Mouse (Mus musculus): ENCODE measurements around the gene Supv3l1.
"Not testable (repeated sequence)": the region's sequence is repeated elsewhere in the genome, so short reads cannot be mapped to it uniquely, and the experiment has no call there.

The Supv3l1 gene

DNA sequence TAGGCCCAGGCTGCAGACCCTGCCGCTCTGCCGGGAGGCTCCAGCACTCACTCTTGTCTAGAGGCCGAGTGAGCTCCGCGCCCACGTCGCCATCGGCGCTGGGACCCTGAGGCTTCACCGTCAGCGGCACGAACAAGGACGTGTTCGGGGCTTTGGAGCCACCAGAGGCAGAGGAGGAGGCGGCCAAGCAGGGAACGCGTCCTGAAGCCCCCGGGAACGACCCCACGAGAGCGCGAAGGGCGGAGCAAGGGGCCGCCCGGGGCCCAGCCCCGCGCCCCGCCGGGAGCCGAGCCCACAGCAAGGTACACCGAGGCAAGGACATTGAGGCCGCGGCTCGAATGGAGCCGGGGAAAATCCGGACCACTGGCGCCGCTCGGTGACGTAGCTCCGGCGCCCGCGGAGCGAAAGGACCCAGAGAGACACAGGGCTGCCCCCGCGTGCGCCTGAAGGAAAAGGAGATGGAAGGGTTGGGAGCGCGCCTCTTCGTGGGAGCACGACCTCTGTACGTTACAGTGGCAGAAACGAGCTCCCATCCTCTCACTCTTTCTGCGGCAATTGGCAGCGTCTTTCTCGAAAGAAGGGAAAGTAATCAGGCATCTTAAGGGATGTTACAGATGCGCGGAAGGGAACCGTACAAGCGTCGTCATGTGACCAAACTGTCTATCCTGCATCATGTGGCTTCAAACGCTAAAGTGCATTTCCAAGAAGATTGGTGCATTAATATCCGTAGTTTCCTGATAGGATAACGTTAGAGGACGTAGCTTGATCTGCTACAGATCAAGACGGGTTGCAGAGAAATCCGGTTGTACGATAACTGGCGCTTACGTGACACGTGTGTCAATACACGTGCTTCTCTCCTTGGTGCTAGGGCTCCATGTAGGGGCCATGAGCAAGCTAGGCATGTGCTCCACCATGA lies at the start of gene Supv3l1, which contains the start of gene 4930507D05Rik:
Gene Supv3l1 (minus strand): TSS at position 375 of the 916 bp plus-strand sequence.
Gene 4930507D05Rik (plus strand): TSS at position 126 of the 916 bp plus-strand sequence.
- DNase-seq = peak; percentile 92 to 93

DNA sequence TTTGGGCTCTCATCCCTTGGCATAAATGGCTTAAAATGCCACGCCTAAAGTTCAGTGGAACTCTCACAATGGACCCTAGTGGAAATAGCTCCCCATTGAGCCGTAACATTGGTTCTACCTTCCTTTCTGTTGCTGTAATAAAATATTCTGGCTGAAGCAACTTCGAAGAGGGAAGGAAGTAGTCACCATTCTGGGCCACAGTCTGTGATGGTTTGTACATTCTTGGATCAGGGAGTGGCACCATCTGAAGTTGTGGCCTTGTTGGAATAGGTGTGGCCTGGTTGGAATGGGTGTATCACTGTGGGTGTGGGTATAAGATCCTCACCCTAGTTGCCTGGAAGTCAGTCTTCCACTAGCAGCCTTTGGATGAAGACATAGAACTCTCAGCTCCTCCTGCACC lies 42.1 kb upstream of the Supv3l1 start:
- not testable (repeated sequence) for DNase-seq

DNA sequence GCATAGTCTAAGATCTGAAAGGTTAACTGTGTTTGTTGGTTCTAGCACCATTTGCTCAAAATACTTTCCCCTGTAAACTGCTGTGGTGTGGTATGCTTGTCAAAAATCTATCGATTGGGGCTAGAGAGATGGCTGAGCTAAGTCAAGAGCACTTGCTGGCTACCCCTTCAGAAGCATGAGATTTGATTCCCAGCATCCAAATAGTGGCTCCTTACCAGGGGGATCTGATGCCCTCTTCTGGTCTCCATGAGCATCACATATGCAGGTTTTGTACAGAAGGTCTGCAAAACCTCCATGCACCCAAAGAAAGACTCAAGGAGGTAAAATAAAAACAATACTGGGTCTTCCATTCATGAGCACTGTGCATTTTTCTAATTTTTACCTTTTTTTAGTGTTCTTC lies 38.7 kb upstream of the Supv3l1 start:
- peak; percentile 65 to 71 for DNase-seq

DNA sequence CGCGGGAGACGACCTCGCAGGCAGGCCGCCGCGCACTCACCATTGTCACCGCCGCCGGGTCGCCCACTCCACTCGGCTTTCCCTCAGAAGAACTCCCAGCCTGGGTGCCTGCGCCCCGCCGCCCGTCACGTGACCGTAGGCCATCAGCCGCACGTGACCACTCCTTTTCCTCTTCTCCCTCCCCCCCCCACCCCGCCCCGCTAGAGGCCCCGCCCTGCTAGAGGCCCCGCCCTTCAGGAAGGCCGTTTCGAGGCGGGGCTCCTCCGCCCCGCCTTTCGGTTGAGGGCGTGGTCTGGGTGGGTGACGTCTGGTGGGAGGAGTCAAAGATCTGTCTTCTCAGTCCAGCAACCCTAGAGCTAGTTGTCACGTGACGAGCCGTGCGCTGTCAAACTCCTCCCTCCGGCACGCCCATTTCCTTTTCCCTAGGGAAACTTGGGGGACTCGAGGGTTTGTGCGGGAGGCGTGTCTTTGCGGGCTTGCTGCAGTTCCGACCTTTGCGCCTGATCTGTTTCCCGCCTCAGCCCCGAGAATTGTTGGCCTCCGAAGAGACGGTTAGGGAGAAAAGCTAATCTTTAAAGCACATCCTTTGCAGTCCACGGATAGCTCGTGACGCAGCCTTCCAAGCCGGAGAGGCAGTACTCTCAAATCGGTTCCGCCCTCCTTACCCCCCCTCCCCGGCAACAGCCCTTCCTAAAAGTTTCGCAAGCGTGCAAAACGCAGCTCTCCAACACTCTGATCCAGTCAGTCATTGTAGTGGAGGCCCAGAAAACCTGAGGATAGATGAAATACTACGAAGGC lies 37.3 kb upstream of the Supv3l1 start, which contains the start of gene Vps26a:
Gene Vps26a (minus strand): TSS at position 188 of the 798 bp plus-strand sequence.
- peak; percentile 99 for DNase-seq

DNA sequence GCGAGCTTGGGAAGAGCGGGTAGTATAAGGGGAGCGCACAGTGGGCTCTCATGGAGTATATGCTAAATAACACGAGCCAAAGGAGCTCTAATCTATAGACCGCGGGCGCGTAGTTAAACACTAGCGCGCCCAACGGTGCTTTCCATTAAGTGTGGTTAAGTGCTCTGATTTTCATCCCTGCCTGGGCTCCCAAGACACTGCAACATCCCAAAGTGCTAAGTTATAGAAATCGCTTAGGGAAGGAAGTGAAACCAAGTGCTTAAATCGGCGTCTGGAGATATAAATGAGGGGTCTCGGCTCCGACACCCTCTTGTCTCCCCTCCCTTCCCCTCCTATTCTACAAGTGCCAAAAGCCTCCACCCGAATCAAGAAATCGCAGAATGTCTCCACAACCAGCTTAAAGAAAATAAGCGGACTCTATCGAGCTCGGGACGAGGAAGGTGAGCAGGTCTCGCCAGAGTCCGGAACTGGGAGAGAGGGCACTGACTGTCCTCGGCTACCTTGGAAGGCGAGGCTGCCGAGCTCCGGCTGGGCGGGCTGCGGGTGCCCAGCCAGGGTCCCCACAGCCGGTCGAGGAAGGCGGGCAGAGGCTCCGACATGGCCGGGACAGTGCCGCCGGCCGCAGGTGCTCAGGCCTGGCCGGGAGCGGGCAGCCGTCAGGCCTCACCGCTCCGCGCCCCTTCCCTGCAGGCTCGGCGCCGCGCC lies 36.5 kb upstream of the Supv3l1 start:
- no peak for DNase-seq

DNA sequence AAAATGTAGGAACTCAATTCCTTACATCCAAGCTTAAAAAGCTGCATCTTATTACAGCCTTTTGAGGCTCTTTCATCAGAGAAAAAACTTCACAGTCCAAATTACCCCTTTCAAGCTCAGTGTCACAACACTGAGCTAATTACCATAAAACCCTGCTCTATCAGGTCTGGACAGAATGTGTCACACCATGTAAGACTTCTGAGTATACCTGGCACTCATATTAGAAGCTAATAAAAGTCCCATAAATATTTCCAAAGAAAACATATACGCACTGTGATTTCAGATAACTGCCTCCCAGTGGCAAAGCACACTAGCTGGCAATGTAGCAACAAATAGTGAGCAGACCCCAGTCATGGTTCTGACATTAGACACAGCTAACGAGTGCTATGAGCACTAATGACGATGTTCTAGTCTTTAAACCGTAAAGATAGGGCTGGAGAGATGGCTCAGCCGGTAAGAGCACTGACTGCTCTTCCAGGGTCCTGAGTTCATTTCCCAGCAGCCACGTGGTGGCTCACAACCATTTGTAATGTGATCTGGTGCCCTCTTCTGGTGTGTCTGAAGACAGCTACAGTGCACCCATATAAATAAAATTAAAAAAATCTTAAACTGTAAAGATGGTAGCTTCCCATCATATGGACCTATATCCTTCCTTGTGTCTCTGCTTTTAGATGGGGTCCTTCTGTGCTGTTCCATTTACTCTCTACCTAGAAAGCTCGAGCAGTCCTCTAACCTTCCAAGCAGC lies 31.7 kb upstream of the Supv3l1 start:
- DNase-seq = no peak

DNA sequence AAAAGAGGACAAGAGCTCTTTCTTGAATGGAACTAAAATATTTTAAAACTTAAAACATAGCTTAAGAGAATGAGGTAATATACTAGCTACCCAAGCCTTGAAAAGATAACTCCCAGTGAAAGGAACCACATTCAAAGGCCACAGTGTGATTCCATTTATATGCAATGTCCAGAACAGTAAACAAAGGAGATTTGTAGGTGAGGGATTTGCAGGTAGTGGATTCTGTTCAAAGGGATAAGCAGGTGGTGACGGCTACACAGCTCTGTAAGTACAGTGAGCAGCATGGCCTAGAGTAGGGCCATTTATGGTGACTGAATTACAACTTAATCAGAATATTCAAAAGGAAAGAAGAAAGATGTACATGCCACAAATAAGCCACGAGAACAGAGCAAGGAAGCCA lies 27.4 kb upstream of the Supv3l1 start:
- DNase-seq = no peak

DNA sequence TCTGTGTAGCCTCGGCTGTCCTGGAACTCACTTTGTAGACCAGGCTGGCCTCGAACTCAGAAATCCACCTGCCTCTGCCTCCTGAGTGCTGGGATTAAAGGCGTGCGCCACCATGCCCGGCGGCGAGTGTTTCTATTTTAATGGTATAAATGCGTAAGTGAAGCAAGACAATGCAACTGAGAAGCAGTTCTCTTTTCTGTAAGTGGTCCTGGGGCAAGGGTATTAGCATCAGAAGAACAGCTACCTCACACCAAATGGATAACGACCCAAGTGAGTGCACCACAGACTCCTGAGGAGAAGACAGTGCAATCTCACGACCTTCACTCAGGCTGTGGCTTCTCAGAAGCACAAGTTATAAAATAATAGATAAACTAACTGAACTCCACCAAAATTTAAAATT lies 25.4 kb upstream of the Supv3l1 start:
- no peak for DNase-seq

DNA sequence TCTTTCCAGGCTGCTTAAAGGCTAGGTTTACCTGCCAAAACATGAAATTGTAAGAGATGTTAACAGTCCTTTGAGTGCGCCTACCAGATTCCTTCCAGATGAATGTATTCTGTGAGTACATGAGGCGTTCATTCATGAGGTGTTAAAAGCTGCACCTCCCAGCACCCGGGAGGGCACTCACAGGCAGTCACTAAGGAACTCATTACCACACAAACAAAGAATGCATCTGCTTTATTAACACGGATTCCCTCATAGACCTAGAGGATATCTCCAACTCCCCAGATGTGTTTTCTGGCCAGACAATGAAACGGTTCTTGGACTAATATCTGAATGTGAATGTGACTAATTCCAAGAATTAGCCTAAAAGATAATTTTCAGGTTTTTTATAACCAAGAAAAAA lies 21.6 kb upstream of the Supv3l1 start:
- DNase-seq = no peak

DNA sequence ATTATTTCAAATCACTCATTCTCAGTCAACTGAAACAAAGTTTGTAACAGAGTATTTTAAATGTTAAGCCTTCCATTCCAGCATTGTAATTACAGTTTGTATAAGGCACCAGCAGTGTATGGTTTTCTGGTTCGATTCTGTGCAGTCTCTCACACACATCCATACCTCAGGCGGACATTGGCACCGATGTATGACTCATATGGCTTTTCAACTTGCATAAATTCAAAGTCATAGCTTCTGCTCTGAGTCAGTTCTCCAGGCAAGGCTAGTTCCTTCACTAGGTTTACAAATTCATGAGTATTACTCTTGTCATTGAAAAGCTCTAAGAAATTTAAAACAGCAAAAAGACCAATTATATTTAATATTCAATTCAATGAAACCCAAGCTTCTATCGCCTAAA lies 20.2 kb upstream of the Supv3l1 start:
- no peak for DNase-seq

DNA sequence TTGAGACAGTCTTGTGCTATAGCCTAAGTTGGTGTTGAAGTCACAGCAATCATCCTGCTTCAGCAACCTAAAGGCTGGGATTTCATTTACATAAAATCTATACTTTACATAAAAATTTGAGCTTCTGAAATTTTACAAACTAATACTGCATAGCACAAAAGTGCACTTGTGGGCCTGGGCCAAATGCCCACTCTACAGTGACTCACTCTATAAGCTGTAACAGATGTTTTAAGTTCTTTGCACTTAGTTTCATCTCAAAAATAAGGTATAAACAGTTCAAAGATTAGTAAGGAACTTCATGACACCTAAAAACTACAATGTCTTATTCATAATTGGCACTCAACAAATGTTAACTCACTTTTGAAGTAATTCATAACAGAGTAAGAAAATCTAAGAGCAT lies 11.8 kb upstream of the Supv3l1 start:
- no peak for DNase-seq

DNA sequence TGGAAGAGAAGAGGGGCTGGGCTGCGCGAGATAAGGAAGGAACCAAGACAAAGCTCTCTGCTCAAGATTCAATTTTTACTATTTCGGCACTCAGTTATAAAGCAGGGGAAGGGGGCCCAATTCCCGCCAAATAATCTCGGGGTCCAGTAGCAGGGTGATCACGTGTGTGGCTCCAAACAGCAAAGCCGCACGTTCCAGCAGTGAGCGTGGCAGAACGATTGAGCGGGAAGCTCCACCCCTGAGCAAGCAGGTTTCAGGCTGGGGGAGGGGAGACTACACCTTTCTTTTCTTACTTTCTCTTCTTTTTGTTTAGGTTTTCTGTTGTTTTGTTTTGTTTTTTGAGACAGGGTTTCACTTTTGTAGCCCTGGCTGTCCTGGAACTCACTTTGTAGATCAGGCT lies 2.5 kb upstream of the Supv3l1 start:
- DNase-seq = not testable (repeated sequence)

DNA sequence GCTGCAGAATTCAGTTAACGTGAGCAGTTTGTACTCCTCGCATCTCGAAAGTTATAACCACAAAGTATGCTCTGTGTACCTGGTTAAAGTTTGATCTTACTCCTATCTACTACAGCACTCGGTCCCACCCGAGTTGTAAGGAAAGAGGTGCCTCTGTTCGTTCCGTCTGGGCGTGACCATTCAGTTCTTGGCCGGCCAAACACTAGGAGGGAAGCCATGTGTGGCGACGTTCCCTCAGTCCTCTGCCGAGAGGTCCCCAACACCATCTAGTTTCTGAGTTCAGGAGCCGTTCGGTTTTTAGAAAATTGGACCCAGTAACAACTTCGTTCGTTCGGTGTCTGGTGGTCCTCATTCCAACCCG lies 722 bp upstream of the Supv3l1 start:
- peak in 1 of 2 experiments; percentile 48 for DNase-seq

DNA sequence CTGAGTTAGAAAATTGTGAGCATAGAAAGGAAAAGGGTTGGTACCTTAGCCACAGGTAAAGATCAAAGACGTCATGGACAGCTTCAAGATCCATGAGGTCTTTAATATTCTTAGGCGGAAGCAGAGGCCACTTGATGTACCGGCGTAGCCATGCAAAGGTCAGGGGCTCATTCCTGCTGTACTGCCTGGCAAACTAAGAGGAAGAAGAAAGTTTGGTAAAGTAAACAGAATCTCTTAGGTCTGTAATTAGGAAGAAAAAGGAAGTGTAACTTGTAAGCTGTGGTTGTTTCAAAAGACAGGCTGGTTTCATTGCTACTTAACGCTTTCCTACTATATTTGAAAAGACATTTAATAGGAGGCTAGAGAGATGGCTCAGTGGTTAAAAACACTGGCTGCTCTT lies 19.1 kb downstream of the Supv3l1 start:
- DNase-seq = no peak

DNA sequence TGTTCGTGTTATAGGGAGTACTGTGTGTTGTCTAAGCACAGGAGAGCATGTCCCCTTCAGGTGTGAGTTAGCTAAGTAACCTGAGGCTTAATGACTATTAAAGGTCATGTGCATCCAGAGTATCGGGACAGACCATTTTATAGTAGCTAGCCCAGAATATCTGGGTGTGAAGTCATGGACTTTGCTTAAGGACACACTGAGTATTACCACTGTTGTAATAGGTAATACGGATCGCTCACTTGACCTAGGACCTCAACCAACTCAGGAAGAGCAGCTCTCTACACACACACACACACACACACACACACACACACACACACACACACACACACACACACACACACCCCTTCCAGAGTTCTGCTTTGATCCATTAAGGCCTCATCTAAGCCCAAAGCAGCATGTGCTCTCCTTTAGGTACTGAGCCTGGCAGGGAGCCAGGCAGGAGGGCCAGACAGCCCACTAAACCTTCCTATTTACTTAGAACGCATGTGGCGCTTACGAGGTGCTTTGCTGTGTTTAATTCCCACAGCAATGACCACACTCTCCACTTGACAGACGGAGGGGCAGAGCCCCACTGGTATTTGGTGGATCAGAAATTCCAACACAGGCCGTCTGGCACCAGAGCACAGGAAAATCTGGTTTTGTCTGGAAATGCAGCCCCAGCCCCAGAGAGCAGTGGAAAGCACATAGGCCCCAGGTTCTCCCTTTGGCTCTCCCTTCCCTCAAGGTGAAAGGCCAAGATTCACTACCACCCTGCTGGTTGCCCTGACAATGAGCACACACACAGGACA lies 24.3 kb downstream of the Supv3l1 start:
- DNase-seq = peak; percentile 2 to 41

DNA sequence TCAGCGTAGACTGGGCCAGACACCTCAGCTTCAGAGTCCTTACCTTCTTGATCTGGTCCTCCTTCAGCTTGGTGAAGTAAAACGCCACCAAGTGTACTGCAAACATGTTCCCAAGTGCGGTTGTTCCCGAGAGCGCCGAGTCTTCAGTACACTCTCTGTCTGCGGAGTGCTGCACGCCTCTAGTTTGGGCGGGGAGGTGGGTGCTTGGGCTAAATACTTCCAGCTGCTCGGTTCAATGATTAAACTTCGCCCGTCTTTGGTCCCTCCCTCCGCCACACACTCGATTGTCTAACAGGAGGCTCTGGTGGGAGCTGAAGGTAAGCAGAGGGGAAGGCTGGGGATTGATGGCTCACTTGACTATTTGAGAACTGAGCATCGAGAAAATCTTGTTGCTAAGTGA lies 27.3 kb downstream of the Supv3l1 start, which contains the start of gene Hkdc1:
Gene Hkdc1 (minus strand): TSS at position 237 of the 400 bp plus-strand sequence.
- DNase-seq = peak; percentile 20 to 56

DNA sequence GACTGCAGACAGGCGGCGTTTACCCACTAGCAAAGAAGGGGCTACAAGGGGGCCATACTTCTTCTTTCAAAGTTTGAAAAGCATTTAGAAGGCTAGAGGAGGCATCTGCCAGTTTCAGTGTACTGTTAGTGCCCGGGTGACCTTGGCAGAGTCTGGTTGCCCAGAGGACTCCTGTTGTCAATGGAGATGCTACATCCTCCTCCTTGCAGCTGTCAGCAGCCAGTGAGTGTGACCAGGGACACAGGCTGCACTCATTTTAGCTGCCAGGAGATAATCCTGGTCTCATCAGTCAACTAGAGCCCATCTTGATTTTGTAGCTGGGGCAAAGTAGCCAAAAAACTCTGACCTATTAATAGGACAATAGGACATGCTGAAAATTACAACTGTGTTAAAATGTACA lies 28.4 kb downstream of the Supv3l1 start:
- DNase-seq = no peak

DNA sequence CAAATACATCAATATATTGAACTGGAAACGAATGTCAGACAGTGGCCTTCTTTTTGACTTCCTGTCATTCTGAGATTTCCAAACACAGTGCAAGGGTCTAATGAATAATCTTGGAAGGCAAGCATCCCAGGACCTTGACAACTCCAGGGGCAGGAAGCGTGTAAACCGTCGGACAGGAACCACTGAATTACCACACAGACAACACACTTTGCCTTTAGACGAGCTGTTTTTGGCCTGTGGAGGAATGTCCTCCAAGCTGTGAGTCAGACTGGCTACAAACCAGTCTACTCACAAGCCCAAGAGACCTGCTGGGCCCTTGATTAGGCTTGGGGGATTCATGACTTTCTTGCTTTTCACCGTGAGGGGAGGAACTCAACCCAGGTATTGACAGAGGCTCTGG lies 29.1 kb downstream of the Supv3l1 start:
- no peak for DNase-seq

DNA sequence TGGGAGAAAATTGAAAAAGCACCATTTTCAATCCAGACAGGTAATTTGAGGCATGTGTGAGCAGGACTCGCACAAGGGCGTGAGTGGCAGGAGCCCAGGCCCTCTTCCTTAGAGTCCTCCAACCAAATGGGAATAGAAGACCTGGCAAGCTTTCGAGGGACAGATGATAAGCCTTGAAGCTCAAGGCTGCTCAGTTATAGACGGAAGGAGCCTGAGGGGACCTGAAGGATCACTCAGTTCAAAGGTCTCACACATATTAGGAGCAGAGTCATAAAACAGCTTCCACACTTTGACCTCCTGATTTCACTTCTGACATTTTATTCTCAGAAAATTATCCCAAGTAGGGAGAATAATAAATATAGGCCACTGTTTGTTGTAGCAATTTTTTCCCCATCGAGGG lies 30.1 kb downstream of the Supv3l1 start:
- no peak for DNase-seq

DNA sequence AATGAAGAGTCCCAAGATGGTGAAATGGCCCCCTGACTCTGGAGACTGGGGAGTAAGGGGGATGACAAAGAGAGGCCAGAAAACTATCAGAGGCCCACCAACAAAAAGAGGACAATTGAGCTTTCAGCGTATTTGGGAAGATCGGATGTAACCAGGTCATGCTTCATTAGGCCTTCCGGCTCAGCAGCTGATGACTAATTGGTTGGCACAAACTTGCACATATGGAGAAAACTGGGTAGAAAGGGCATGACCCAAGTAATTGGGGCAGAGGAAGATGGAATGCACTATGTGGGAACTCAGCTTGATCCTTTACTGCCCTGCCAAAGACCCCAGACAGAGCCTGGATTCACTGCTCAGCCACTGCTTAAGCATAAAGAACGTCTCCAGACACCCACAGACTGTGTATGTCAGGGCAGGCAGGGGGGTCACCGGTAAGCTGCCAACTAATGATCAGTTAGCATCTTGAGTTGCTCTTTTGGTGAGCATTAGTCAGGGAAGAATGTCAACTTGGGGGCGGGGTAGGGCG lies 30.6 kb downstream of the Supv3l1 start:
- no peak for DNase-seq

DNA sequence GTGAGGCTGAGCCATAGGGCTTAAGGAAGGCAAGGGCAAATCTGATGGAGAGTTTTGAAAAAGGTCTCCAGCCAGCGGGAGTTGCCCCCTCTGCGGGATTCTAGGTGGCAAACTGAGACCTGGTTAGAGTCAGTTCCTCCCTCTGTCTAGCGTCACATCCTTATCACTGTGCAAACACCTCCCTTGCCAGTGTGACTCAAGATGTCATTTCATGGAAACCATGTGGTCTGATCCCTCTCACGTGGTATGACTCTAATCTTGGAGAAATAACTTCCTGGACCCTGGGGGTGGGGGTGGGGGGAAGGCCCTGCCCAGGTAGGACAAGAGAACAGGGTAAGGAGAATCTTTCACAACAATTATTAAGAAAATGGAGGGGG lies 35.9 kb downstream of the Supv3l1 start:
- DNase-seq = no peak
